27 mouse cellular contexts compared by ENCODE assay signal in the genomic region with DNA sequence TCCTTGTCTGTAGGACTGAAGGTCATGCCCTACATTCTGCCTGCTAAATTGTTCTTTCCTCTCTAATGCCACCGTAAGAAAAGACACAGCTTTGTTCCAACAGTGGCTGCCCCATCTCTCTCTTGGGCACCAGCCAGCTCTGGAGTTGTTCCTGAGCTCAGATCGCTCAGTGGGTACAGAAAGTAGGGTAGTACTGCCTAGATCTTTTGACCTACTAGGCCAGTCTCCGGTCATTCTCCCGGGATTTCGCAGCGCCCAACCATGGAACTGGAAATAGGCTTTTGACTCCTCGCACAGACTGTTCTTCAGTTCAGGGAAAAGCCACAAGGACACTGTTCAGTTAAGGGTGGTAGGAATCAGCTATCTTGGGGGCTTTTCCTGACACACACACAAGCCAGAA. TPM values are rescaled to one million over a fixed set of nuclear protein-coding genes. Genes with fewer than 3 reads are reported as not detected.
DNase-seq lines count a peak whose midpoint lies in the region; TF ChIP-seq lines count a peak whose summit lies in the region.
"Had no signal": no experiment of that assay in that cellular context is flagged by ENCODE, and none has a peak within 500 bp of the region (broad histone marks: within the 10 kb centered on the region; RNA-seq: fewer than 3 reads in every experiment).

No protein-coding gene starts in this region.

- H3K27ac ChIP-seq in kidney, adult 2 months (ENCODE audit: insufficient read depth, low read depth, low read length): no peak overlapping the region
- H3K27ac ChIP-seq in brown adipose tissue, adult 24 weeks (replicated peaks; ENCODE audit: low read depth, low read length): peak overlapping the region; percentile 78
- H3K27ac ChIP-seq: embryonic facial prominence, embryonic 15.5 days; forebrain, embryonic 10.5 days; gastrocnemius, adult 2 months; hindbrain, embryonic 12.5 days had no signal

- 74% methylated on average over 7 of the region's 7 CpGs for WGBS in kidney, adult 2 months

- peak; percentile 70 for DNase-seq in adrenal gland, postnatal 10 days
- DNase-seq in adrenal gland, postnatal 4 days (ENCODE audit: low spot score in 2 of 2): no peak
- DNase-seq in kidney, adult 2 months: peak; percentile 43
- DNase-seq in kidney, postnatal 4 days: no peak
- DNase-seq in right cerebral cortex, postnatal 14 days: peak; percentile 7
- DNase-seq in right cerebral cortex, postnatal 25 days: no peak
- no peak for DNase-seq in retina, postnatal 1 day
- DNase-seq: embryo, embryonic 11 days; gastrocnemius, adult 2 months; gastrocnemius, postnatal 25 days; heart, postnatal 10 days; heart, postnatal 4 days had no signal

- no peak for TF ChIP-seq POLR2A in kidney, adult 2 months (IDR thresholded peaks at IDR 0.05; ENCODE audit: low read depth, low read length)

- no peaks in the 10 kb centered on the region for H3K36me3 ChIP-seq in kidney, adult 2 months (ENCODE audit: control insufficient read depth, insufficient read depth, low read length)
- H3K36me3 ChIP-seq: embryonic facial prominence, embryonic 15.5 days; forebrain, embryonic 10.5 days; hindbrain, embryonic 12.5 days had no signal

- H3K4me3 ChIP-seq in kidney, adult 2 months (ENCODE audit: insufficient read depth, low read depth, low read length): no peak overlapping the region
- H3K4me3 ChIP-seq in brown adipose tissue, adult 24 weeks (ENCODE audit: insufficient read depth, low read depth, low read length): no peak overlapping the region
- H3K4me3 ChIP-seq: embryonic facial prominence, embryonic 15.5 days; erythroblast, embryonic 14.5 days; forebrain, embryonic 10.5 days; gastrocnemius, adult 2 months; hindbrain, embryonic 12.5 days had no signal

- H3K27me3 ChIP-seq in kidney, adult 2 months (replicated peaks; ENCODE audit: control insufficient read depth, insufficient read depth, low read length): no peaks in the 10 kb centered on the region
- H3K27me3 ChIP-seq: embryonic facial prominence, embryonic 15.5 days; hindbrain, embryonic 12.5 days had no signal

- no peak for TF ChIP-seq CTCF in kidney, adult 2 months (conservative IDR thresholded peaks at IDR 0.05; ENCODE audit: insufficient read depth, insufficient read length, low read depth, low read length)

- 0 out of 2 replicates have a peak, but pooled peaks cover 3% of the 10 kb centered on the region for H3K4me1 ChIP-seq in kidney, adult 2 months (ENCODE audit: control insufficient read depth, insufficient read depth, low read length)
- no peaks in the 10 kb centered on the region for H3K4me1 ChIP-seq in brown adipose tissue, adult 24 weeks (ENCODE audit: control insufficient read depth, insufficient read depth, insufficient read length, low read length)
- H3K4me1 ChIP-seq: embryonic facial prominence, embryonic 15.5 days; forebrain, embryonic 10.5 days; hindbrain, embryonic 12.5 days had no signal

RNA-seq across cellular contexts. Expression of a gene that starts 0.9 kb away (rescaled TPM):
- total RNA-seq in adrenal gland, postnatal 10 days (2021): 1 to 10 TPM; 1.3 to 1.9 TPM
- total RNA-seq in adrenal gland, postnatal 4 days (2021): 1 to 10 TPM in 1 of 2 experiments, under 1 TPM in 1; 0.90 to 1.2 TPM
- polyA plus RNA-seq in kidney, adult 2 months (2012; rRNA removed): 0.38 and 0.72 TPM in 2 replicates
- 2.2 TPM in 1 of 2 replicates, not detected in the other for polyA plus RNA-seq in brown adipose tissue, adult 24 weeks (2012; ENCODE audit: insufficient read depth, insufficient read length, missing spikeins)
- total RNA-seq: MEL had no signal
- polyA plus RNA-seq: erythroblast, embryonic 14.5 days; forebrain, embryonic 14.5 days; hindbrain, embryonic 12.5 days; inflammation-experienced regulatory T-cells, adult 6 months had no signal

RNA-seq across cellular contexts. Expression of a gene that starts 14.8 kb away (rescaled TPM):
- total RNA-seq in adrenal gland, postnatal 10 days (2021): under 1 TPM; 0.15 to 0.30 TPM
- 1 to 10 TPM in 1 of 2 experiments, under 1 TPM in 1; 0.95 to 1.8 TPM for total RNA-seq in adrenal gland, postnatal 4 days (2021)
- 0.14 TPM in 1 of 2 replicates, not detected in the other for polyA plus RNA-seq in kidney, adult 2 months (2012; rRNA removed)
- not detected in 2 replicates for polyA plus RNA-seq in brown adipose tissue, adult 24 weeks (2012; ENCODE audit: insufficient read depth, insufficient read length, missing spikeins)
- total RNA-seq: common myeloid progenitor, adult 5-6 weeks; gastrocnemius, adult 2 months; gastrocnemius, postnatal 25 days; granulocyte monocyte progenitor cell, adult 5-6 weeks; MEL had no signal
- polyA plus RNA-seq: erythroblast, embryonic 14.5 days had no signal

RNA-seq across cellular contexts. Expression of a gene that starts 22.1 kb away (rescaled TPM):
- total RNA-seq in adrenal gland, postnatal 10 days (2021): 100 to 1,000 TPM; 681 to 719 TPM
- 100 to 1,000 TPM; 353 to 375 TPM for total RNA-seq in adrenal gland, postnatal 4 days (2021)
- polyA plus RNA-seq in kidney, adult 2 months (2012; rRNA removed): 322 and 327 TPM in 2 replicates
- polyA plus RNA-seq in brown adipose tissue, adult 24 weeks (2012; ENCODE audit: insufficient read depth, insufficient read length, missing spikeins): 1,037 and 1,094 TPM in 2 replicates

RNA-seq across cellular contexts. Expression of a gene that starts 45.2 kb away (rescaled TPM):
- not detected for total RNA-seq in adrenal gland, postnatal 10 days (2021)
- total RNA-seq in adrenal gland, postnatal 4 days (2021): not detected
- polyA plus RNA-seq in kidney, adult 2 months (2012; rRNA removed): 0.03 TPM in 2 replicates
- polyA plus RNA-seq in brown adipose tissue, adult 24 weeks (2012; ENCODE audit: insufficient read depth, insufficient read length, missing spikeins): not detected in 2 replicates
- total RNA-seq: common myeloid progenitor, adult 5-6 weeks; gastrocnemius, adult 2 months; gastrocnemius, postnatal 25 days; granulocyte monocyte progenitor cell, adult 5-6 weeks; heart, postnatal 10 days; heart, postnatal 4 days; MEL had no signal
- polyA plus RNA-seq: cerebellum, adult 2 months; embryonic facial prominence, embryonic 11.5 days; embryonic facial prominence, embryonic 15.5 days; erythroblast, embryonic 14.5 days; forebrain, embryonic 10.5 days; forebrain, embryonic 14.5 days; heart, embryonic 14.5 days; hindbrain, embryonic 12.5 days; hindbrain, embryonic 16.5 days; inflammation-experienced regulatory T-cells, adult 6 months had no signal

RNA-seq across cellular contexts. Expression of a gene that starts 58.3 kb away (rescaled TPM):
- total RNA-seq in adrenal gland, postnatal 10 days (2021): under 1 TPM in 1 of 2 experiments, not detected in 1; 0.06 TPM
- total RNA-seq in adrenal gland, postnatal 4 days (2021): under 1 TPM in 1 of 2 experiments, not detected in 1; 0.06 TPM
- 0.04 and 0.08 TPM in 2 replicates for polyA plus RNA-seq in kidney, adult 2 months (2012; rRNA removed)
- not detected in 2 replicates for polyA plus RNA-seq in brown adipose tissue, adult 24 weeks (2012; ENCODE audit: insufficient read depth, insufficient read length, missing spikeins)
- total RNA-seq: common myeloid progenitor, adult 5-6 weeks; gastrocnemius, adult 2 months; gastrocnemius, postnatal 25 days; granulocyte monocyte progenitor cell, adult 5-6 weeks; heart, postnatal 10 days; heart, postnatal 4 days; MEL had no signal
- polyA plus RNA-seq: C2C12; cerebellum, adult 2 months; embryonic facial prominence, embryonic 11.5 days; embryonic facial prominence, embryonic 15.5 days; erythroblast, embryonic 14.5 days; forebrain, embryonic 10.5 days; forebrain, embryonic 14.5 days; heart, embryonic 14.5 days; hindbrain, embryonic 12.5 days; hindbrain, embryonic 16.5 days; inflammation-experienced regulatory T-cells, adult 6 months had no signal

Comparison
In these comparisons a context has a peak if more than half of its experiments do, and no peak if none do; other contexts are left out.
1. DNase-seq: peak in adrenal gland, postnatal 10 days (single experiment), kidney, adult 2 months (single experiment) and right cerebral cortex, postnatal 14 days (single experiment); none in adrenal gland, postnatal 4 days (0 of 2), kidney, postnatal 4 days (0 of 2), right cerebral cortex, postnatal 25 days (single experiment) and retina, postnatal 1 day (single experiment).